Mouse (Mus musculus): ENCODE data around the gene Polg2. TPM values are rescaled to one million over a fixed set of nuclear protein-coding genes. Genes with fewer than 3 reads are reported as not detected.

The Polg2 gene
- not detected in 2 replicates for polyA plus RNA-seq (2012; ENCODE audit: insufficient read depth, insufficient read length, low replicate concordance, missing spikeins)

GRCm38 (mm10) chr11:106779388-106780088, at the start of gene Polg2:
Gene Polg2, minus strand, starts transcription at chr11:106779537.
- TF ChIP-seq POLR2A (IDR thresholded peaks at IDR 0.05; ENCODE audit: insufficient read depth, low read depth, low read length) (peak; percentile 78), CTCF (IDR thresholded peaks at IDR 0.05; ENCODE audit: insufficient read depth, low read depth, low read length) (no peak)
- H3K4me3 ChIP-seq (ENCODE audit: insufficient read depth, low read depth, low read length), result peak within 1 kb of the TSS; percentile 69
- under 1% methylated on average over 30 of the region's 30 CpGs for WGBS
- peak within 1 kb of the TSS; percentile 84 for H3K27ac ChIP-seq (ENCODE audit: insufficient read depth, low read depth, low read length)
- H3K4me1 ChIP-seq (ENCODE audit: control insufficient read depth, insufficient read depth, low read length), result no peaks in the 10 kb centered on the region

GRCm38 (mm10) chr11:106828079-106828478, 48.7 kb upstream of the Polg2 start:
- TF ChIP-seq POLR2A (IDR thresholded peaks at IDR 0.05; ENCODE audit: insufficient read depth, low read depth, low read length) (no peak), CTCF (IDR thresholded peaks at IDR 0.05; ENCODE audit: insufficient read depth, low read depth, low read length) (no peak)
- Histone ChIP-seq H3K4me1 (ENCODE audit: control insufficient read depth, insufficient read depth, low read length) (no peaks in the 10 kb centered on the region), H3K27ac (ENCODE audit: insufficient read depth, low read depth, low read length) (no peak overlapping the region), H3K4me3 (ENCODE audit: insufficient read depth, low read depth, low read length) (no peak overlapping the region)
- 97% methylated on average over 7 of the region's 7 CpGs for WGBS

- H3K27ac ChIP-seq (ENCODE audit: insufficient read depth, low read depth, low read length), result no peak overlapping the region
- TF ChIP-seq POLR2A (IDR thresholded peaks at IDR 0.05; ENCODE audit: insufficient read depth, low read depth, low read length), result no peak
- no peak for TF ChIP-seq CTCF (IDR thresholded peaks at IDR 0.05; ENCODE audit: insufficient read depth, low read depth, low read length)
- 93% methylated on average over 10 of the region's 10 CpGs for WGBS
Measured at GRCm38 (mm10) chr11:106824403-106824802, 45.1 kb upstream of the Polg2 start.

GRCm38 (mm10) chr11:106823741-106824140, 44.4 kb upstream of the Polg2 start:
- Histone ChIP-seq H3K4me3 (ENCODE audit: insufficient read depth, low read depth, low read length) (no peak overlapping the region), H3K27ac (ENCODE audit: insufficient read depth, low read depth, low read length) (no peak overlapping the region), H3K4me1 (ENCODE audit: control insufficient read depth, insufficient read depth, low read length) (peaks cover 9% of the 10 kb centered on the region)
- WGBS, result 83% methylated on average over 8 of the region's 8 CpGs
- TF ChIP-seq CTCF (IDR thresholded peaks at IDR 0.05; ENCODE audit: insufficient read depth, low read depth, low read length) (no peak), POLR2A (IDR thresholded peaks at IDR 0.05; ENCODE audit: insufficient read depth, low read depth, low read length) (no peak)

More at GRCm38 (mm10) chr11:106824403-106824802, 45.1 kb upstream of the Polg2 start:
- peaks cover 9% of the 10 kb centered on the region for H3K4me1 ChIP-seq (ENCODE audit: control insufficient read depth, insufficient read depth, low read length)
- no peak overlapping the region for H3K4me3 ChIP-seq (ENCODE audit: insufficient read depth, low read depth, low read length)

GRCm38 (mm10) chr11:106822911-106823310, 43.6 kb upstream of the Polg2 start:
- 62% methylated on average over 5 of the region's 5 CpGs for WGBS
- Histone ChIP-seq H3K27ac (ENCODE audit: insufficient read depth, low read depth, low read length) (no peak overlapping the region), H3K4me1 (ENCODE audit: control insufficient read depth, insufficient read depth, low read length) (peaks cover 13% of the 10 kb centered on the region), H3K4me3 (ENCODE audit: insufficient read depth, low read depth, low read length) (no peak overlapping the region)
- TF ChIP-seq CTCF (IDR thresholded peaks at IDR 0.05; ENCODE audit: insufficient read depth, low read depth, low read length) (no peak), POLR2A (IDR thresholded peaks at IDR 0.05; ENCODE audit: insufficient read depth, low read depth, low read length) (no peak)

- H3K4me1 ChIP-seq (ENCODE audit: control insufficient read depth, insufficient read depth, low read length), result peaks cover 13% of the 10 kb centered on the region
- no peak for TF ChIP-seq CTCF (IDR thresholded peaks at IDR 0.05; ENCODE audit: insufficient read depth, low read depth, low read length)
- TF ChIP-seq POLR2A (IDR thresholded peaks at IDR 0.05; ENCODE audit: insufficient read depth, low read depth, low read length), result no peak
- WGBS, result 84% methylated on average over 8 of the region's 8 CpGs
- no peak overlapping the region for H3K4me3 ChIP-seq (ENCODE audit: insufficient read depth, low read depth, low read length)
- no peak overlapping the region for H3K27ac ChIP-seq (ENCODE audit: insufficient read depth, low read depth, low read length)
Measured at GRCm38 (mm10) chr11:106822491-106822890, 43.2 kb upstream of the Polg2 start.

GRCm38 (mm10) chr11:106821397-106821796, 42.1 kb upstream of the Polg2 start:
- 87% methylated on average over 6 of the region's 6 CpGs for WGBS
- no peak for TF ChIP-seq POLR2A (IDR thresholded peaks at IDR 0.05; ENCODE audit: insufficient read depth, low read depth, low read length)
- no peak for TF ChIP-seq CTCF (IDR thresholded peaks at IDR 0.05; ENCODE audit: insufficient read depth, low read depth, low read length)
- Histone ChIP-seq H3K4me3 (ENCODE audit: insufficient read depth, low read depth, low read length) (no peak overlapping the region), H3K4me1 (ENCODE audit: control insufficient read depth, insufficient read depth, low read length) (peaks cover 14% of the 10 kb centered on the region), H3K27ac (ENCODE audit: insufficient read depth, low read depth, low read length) (no peak overlapping the region)

GRCm38 (mm10) chr11:106820972-106821371, 41.6 kb upstream of the Polg2 start:
- H3K4me1 ChIP-seq (ENCODE audit: control insufficient read depth, insufficient read depth, low read length), result peaks cover 16% of the 10 kb centered on the region
- H3K4me3 ChIP-seq (ENCODE audit: insufficient read depth, low read depth, low read length), result no peak overlapping the region
- TF ChIP-seq CTCF (IDR thresholded peaks at IDR 0.05; ENCODE audit: insufficient read depth, low read depth, low read length) (no peak), POLR2A (IDR thresholded peaks at IDR 0.05; ENCODE audit: insufficient read depth, low read depth, low read length) (no peak)
- H3K27ac ChIP-seq (ENCODE audit: insufficient read depth, low read depth, low read length), result no peak overlapping the region
- 46% methylated on average over 4 of the region's 4 CpGs for WGBS

- TF ChIP-seq POLR2A (IDR thresholded peaks at IDR 0.05; ENCODE audit: insufficient read depth, low read depth, low read length) (no peak), CTCF (IDR thresholded peaks at IDR 0.05; ENCODE audit: insufficient read depth, low read depth, low read length) (no peak)
- Histone ChIP-seq H3K4me3 (ENCODE audit: insufficient read depth, low read depth, low read length) (no peak overlapping the region), H3K4me1 (ENCODE audit: control insufficient read depth, insufficient read depth, low read length) (peaks cover 16% of the 10 kb centered on the region), H3K27ac (ENCODE audit: insufficient read depth, low read depth, low read length) (no peak overlapping the region)
- 46% methylated on average over 6 of the region's 6 CpGs for WGBS
Measured at GRCm38 (mm10) chr11:106820252-106820651, 40.9 kb upstream of the Polg2 start.

Data from olfactory bulb, adult 2 months (tissue).